Mouse (Mus musculus) fat pad, adult 2 months (tissue): ENCODE data around the gene Itpripl2.

Source experiments
- DNase-seq: peaks from one replicate; pipeline ENCODE4 v3.0.0-alpha.2; 2011; ENCODE audit warnings: low read depth, low spot score; ENCODE audit errors: extremely low read depth

The Itpripl2 gene

GRCm38 (mm10) chr7:118491431-118492147, at the start of gene Itpripl2:
Gene Itpripl2, minus strand, starts transcription at chr7:118491975.
- no peak for DNase-seq

- peak; percentile 70 for DNase-seq
Observed at GRCm38 (mm10) chr7:118535076-118535475, 43.3 kb upstream of the Itpripl2 start.

- no peak for DNase-seq
Observed at GRCm38 (mm10) chr7:118534326-118534725, 42.6 kb upstream of the Itpripl2 start.

GRCm38 (mm10) chr7:118533178-118533578, 41.4 kb upstream of the Itpripl2 start, which contains the start of gene Coq7:
Gene Coq7, minus strand, starts transcription at chr7:118533356.
- DNase-seq, result peak; percentile 80

GRCm38 (mm10) chr7:118532519-118533177, 40.9 kb upstream of the Itpripl2 start:
- DNase-seq, result peak; percentile 66

GRCm38 (mm10) chr7:118526967-118527366, 35.2 kb upstream of the Itpripl2 start:
- DNase-seq, result no peak

GRCm38 (mm10) chr7:118522077-118522476, 30.3 kb upstream of the Itpripl2 start:
- no peak for DNase-seq

- DNase-seq, result no peak
Observed at GRCm38 (mm10) chr7:118519661-118520060, 27.9 kb upstream of the Itpripl2 start.

GRCm38 (mm10) chr7:118518687-118519086, 26.9 kb upstream of the Itpripl2 start:
- no peak for DNase-seq

GRCm38 (mm10) chr7:118517819-118518218, 26.0 kb upstream of the Itpripl2 start:
- no peak for DNase-seq

- no peak for DNase-seq
Observed at GRCm38 (mm10) chr7:118508556-118508955, 16.8 kb upstream of the Itpripl2 start.

- no peak for DNase-seq
Observed at GRCm38 (mm10) chr7:118503844-118504243, 12.1 kb upstream of the Itpripl2 start.

GRCm38 (mm10) chr7:118502333-118502732, 10.6 kb upstream of the Itpripl2 start:
- DNase-seq, result no peak

GRCm38 (mm10) chr7:118499784-118500435, 8.1 kb upstream of the Itpripl2 start:
- DNase-seq, result no peak

GRCm38 (mm10) chr7:118498984-118499783, 7.4 kb upstream of the Itpripl2 start:
- DNase-seq, result no peak

GRCm38 (mm10) chr7:118494892-118495579, 3.3 kb upstream of the Itpripl2 start:
- DNase-seq, result no peak

- DNase-seq, result no peak
Observed at GRCm38 (mm10) chr7:118493892-118494291, 2.1 kb upstream of the Itpripl2 start.

- DNase-seq, result no peak
Observed at GRCm38 (mm10) chr7:118490666-118491430, 927 bp downstream of the Itpripl2 start.
